Mouse (Mus musculus) erythroblast, adult 5-6 weeks (primary cell): ENCODE data around the gene Kcnq2. TPM values are rescaled to one million over a fixed set of nuclear protein-coding genes. Genes with fewer than 3 reads are reported as not detected.

Source experiments
- ATAC-seq: replicated peaks from 2 replicates; pipeline ENCODE4 v1.8.0; 2016; ENCODE audit warnings: moderate number of reproducible peaks, mild to moderate bottlenecking, moderate TSS enrichment, inconsistent platforms; ENCODE audit not compliant: poor library complexity, low FRiP score, severe bottlenecking
- total RNA-seq, 2 experiments: library from RNA; stranded (forward) in 1 of 2; stranded (reverse) in 1 of 2; fragments of 150-400 nt in 1 of 2; fragments of 200-764, 138-1000 nt in 1 of 2; gene quantifications; 2 replicates each; pipeline versions ENCODE4 v1.2.3 to v1.2.4; 2015 to 2017; ENCODE audit warnings: low replicate concordance in 2 of 2

The Kcnq2 gene
- total RNA-seq, 2 experiments from 2014 or later = not detected

GRCm38 (mm10) chr2:181048986-181049385 lies 86.1 kb downstream of the Kcnq2 start:
- no peak for ATAC-seq

GRCm38 (mm10) chr2:181048252-181048945 lies 86.7 kb downstream of the Kcnq2 start:
- ATAC-seq = no peak

GRCm38 (mm10) chr2:181044001-181044400 lies 91.1 kb downstream of the Kcnq2 start:
- no peak for ATAC-seq

GRCm38 (mm10) chr2:181043437-181043836 lies 91.7 kb downstream of the Kcnq2 start, which contains the start of gene Chrna4:
Chrna4 (minus strand) TSS chr2:181043546.
- ATAC-seq = no peak

- ATAC-seq = no peak
Measured at GRCm38 (mm10) chr2:181042376-181042775, 92.7 kb downstream of the Kcnq2 start.

- ATAC-seq = no peak
Measured at GRCm38 (mm10) chr2:181041941-181042340, 93.2 kb downstream of the Kcnq2 start.

- ATAC-seq = no peak
Measured at GRCm38 (mm10) chr2:181039356-181039680, 95.8 kb downstream of the Kcnq2 start.

GRCm38 (mm10) chr2:181038644-181039355 lies 96.3 kb downstream of the Kcnq2 start:
- ATAC-seq = no peak

- no peak for ATAC-seq
Measured at GRCm38 (mm10) chr2:181036561-181036960, 98.5 kb downstream of the Kcnq2 start.

GRCm38 (mm10) chr2:181035186-181035585 lies 99.9 kb downstream of the Kcnq2 start:
- ATAC-seq = no peak

GRCm38 (mm10) chr2:181033310-181033709 lies 101.8 kb downstream of the Kcnq2 start:
- no peak for ATAC-seq

GRCm38 (mm10) chr2:181032407-181032806 lies 102.7 kb downstream of the Kcnq2 start:
- ATAC-seq = no peak

- ATAC-seq = no peak
Measured at GRCm38 (mm10) chr2:181031406-181031934, 103.6 kb downstream of the Kcnq2 start.

Other genes starting within 250 kb of the Kcnq2 start
- gene Ythdf1, start 214.4 kb downstream of the Kcnq2 start, total RNA-seq (2015; ENCODE audit: low replicate concordance) = 15.0 and 17.3 TPM in 2 replicates
- gene Ythdf1, start 214.4 kb downstream of the Kcnq2 start, total RNA-seq (2017; ENCODE audit: low replicate concordance) = 7.0 and 11.8 TPM in 2 replicates
- gene Birc7, start 206.3 kb downstream of the Kcnq2 start, total RNA-seq (2015; ENCODE audit: low replicate concordance) = not detected in 2 replicates
- gene Birc7, start 206.3 kb downstream of the Kcnq2 start, total RNA-seq (2017; ENCODE audit: low replicate concordance) = not detected in 2 replicates
- gene Nkain4, start 180.6 kb downstream of the Kcnq2 start, total RNA-seq (2015; ENCODE audit: low replicate concordance) = not detected in 2 replicates
- not detected in 2 replicates for gene Nkain4, start 180.6 kb downstream of the Kcnq2 start, total RNA-seq (2017; ENCODE audit: low replicate concordance)
- 11.9 and 12.5 TPM in 2 replicates for gene Arfgap1, start 168.1 kb downstream of the Kcnq2 start, total RNA-seq (2015; ENCODE audit: low replicate concordance)
- gene Arfgap1, start 168.1 kb downstream of the Kcnq2 start, total RNA-seq (2017; ENCODE audit: low replicate concordance) = 11.2 and 21.0 TPM in 2 replicates
- 1.7 TPM in 1 of 2 replicates, not detected in the other for gene Col20a1, start 148.8 kb downstream of the Kcnq2 start, total RNA-seq (2015; ENCODE audit: low replicate concordance)
- 0.26 and 0.42 TPM in 2 replicates for gene Col20a1, start 148.8 kb downstream of the Kcnq2 start, total RNA-seq (2017; ENCODE audit: low replicate concordance)
- gene Chrna4, start 91.8 kb downstream of the Kcnq2 start, total RNA-seq (2015; ENCODE audit: low replicate concordance) = not detected in 2 replicates
- gene Chrna4, start 91.8 kb downstream of the Kcnq2 start, total RNA-seq (2017; ENCODE audit: low replicate concordance) = not detected in 2 replicates
- not detected in 2 replicates for gene Eef1a2, start 21.7 kb upstream of the Kcnq2 start, total RNA-seq (2015; ENCODE audit: low replicate concordance)
- gene Eef1a2, start 21.7 kb upstream of the Kcnq2 start, total RNA-seq (2017; ENCODE audit: low replicate concordance) = not detected in 2 replicates
- gene Ppdpf, start 51.9 kb upstream of the Kcnq2 start, total RNA-seq (2015; ENCODE audit: low replicate concordance) = 45.6 and 74.6 TPM in 2 replicates
- 3.9 and 6.9 TPM in 2 replicates for gene Ppdpf, start 51.9 kb upstream of the Kcnq2 start, total RNA-seq (2017; ENCODE audit: low replicate concordance)
- 0.21 TPM in 1 of 2 replicates, not detected in the other for gene Ptk6, start 67.5 kb upstream of the Kcnq2 start, total RNA-seq (2015; ENCODE audit: low replicate concordance)
- 0.14 TPM in 1 of 2 replicates, not detected in the other for gene Ptk6, start 67.5 kb upstream of the Kcnq2 start, total RNA-seq (2017; ENCODE audit: low replicate concordance)
- not detected in 2 replicates for gene Srms, start 77.9 kb upstream of the Kcnq2 start, total RNA-seq (2015; ENCODE audit: low replicate concordance)
- not detected in 2 replicates for gene Srms, start 77.9 kb upstream of the Kcnq2 start, total RNA-seq (2017; ENCODE audit: low replicate concordance)
- gene Fndc11, start 84.7 kb upstream of the Kcnq2 start, total RNA-seq (2015; ENCODE audit: low replicate concordance) = 1.3 and 20.8 TPM in 2 replicates
- 0.98 and 1.4 TPM in 2 replicates for gene Fndc11, start 84.7 kb upstream of the Kcnq2 start, total RNA-seq (2017; ENCODE audit: low replicate concordance)
- 8.6 and 10.0 TPM in 2 replicates for gene Helz2, start 106.7 kb upstream of the Kcnq2 start, total RNA-seq (2015; ENCODE audit: low replicate concordance)
- gene Helz2, start 106.7 kb upstream of the Kcnq2 start, total RNA-seq (2017; ENCODE audit: low replicate concordance) = 11.8 and 12.1 TPM in 2 replicates
- gene Gmeb2, start 152.7 kb upstream of the Kcnq2 start, total RNA-seq (2015; ENCODE audit: low replicate concordance) = 23.6 and 24.6 TPM in 2 replicates
- gene Gmeb2, start 152.7 kb upstream of the Kcnq2 start, total RNA-seq (2017; ENCODE audit: low replicate concordance) = 15.4 and 41.7 TPM in 2 replicates
- not detected in 2 replicates for gene Stmn3, start 179.2 kb upstream of the Kcnq2 start, total RNA-seq (2015; ENCODE audit: low replicate concordance)
- gene Stmn3, start 179.2 kb upstream of the Kcnq2 start, total RNA-seq (2017; ENCODE audit: low replicate concordance) = not detected in 2 replicates
- gene Rtel1, start 184.4 kb upstream of the Kcnq2 start, total RNA-seq (2015; ENCODE audit: low replicate concordance) = 7.7 and 17.5 TPM in 2 replicates
- 19.9 and 23.7 TPM in 2 replicates for gene Rtel1, start 184.4 kb upstream of the Kcnq2 start, total RNA-seq (2017; ENCODE audit: low replicate concordance)
- 0.77 and 2.3 TPM in 2 replicates for gene Zgpat, start 229.6 kb upstream of the Kcnq2 start, total RNA-seq (2015; ENCODE audit: low replicate concordance)
- gene Zgpat, start 229.6 kb upstream of the Kcnq2 start, total RNA-seq (2017; ENCODE audit: low replicate concordance) = 10.5 and 11.0 TPM in 2 replicates
- 0.96 and 11.1 TPM in 2 replicates for gene Arfrp1, start 230.1 kb upstream of the Kcnq2 start, total RNA-seq (2015; ENCODE audit: low replicate concordance)
- 4.0 and 13.0 TPM in 2 replicates for gene Arfrp1, start 230.1 kb upstream of the Kcnq2 start, total RNA-seq (2017; ENCODE audit: low replicate concordance)
- 8.8 and 11.5 TPM in 2 replicates for gene Lime1, start 244.8 kb upstream of the Kcnq2 start, total RNA-seq (2015; ENCODE audit: low replicate concordance)
- gene Lime1, start 244.8 kb upstream of the Kcnq2 start, total RNA-seq (2017; ENCODE audit: low replicate concordance) = 2.5 and 3.8 TPM in 2 replicates